Mouse (Mus musculus): ENCODE data around the gene Macrod1. TPM values are rescaled to one million over a fixed set of nuclear protein-coding genes. Genes with fewer than 3 reads are reported as not detected.

The Macrod1 gene
- polyA plus RNA-seq, 1 experiment from 2014 or later, result 3.6 TPM

- Histone ChIP-seq H3K4me3 (ENCODE audit: low read depth, low read length) (no peak overlapping the region), H3K27me3 (ENCODE audit: control insufficient read depth, insufficient read depth, low read length) (peaks cover 6% of the 10 kb centered on the region; the same call in 1 of the 2 replicates), H3K9me3 (ENCODE audit: control insufficient read depth, low read length) (no peaks in the 10 kb centered on the region), H3K4me2 (ENCODE audit: low read depth, low read length, severe bottlenecking) (no peak overlapping the region), H3K36me3 (ENCODE audit: control insufficient read depth, insufficient read depth, low read length) (no peaks in the 10 kb centered on the region), H3K9ac (ENCODE audit: low read length) (peak overlapping the region; percentile 6; the same call in 1 of the 2 replicates), H3K4me1 (replicated peaks; ENCODE audit: control insufficient read depth, insufficient read depth, low read length) (peaks cover 35% of the 10 kb centered on the region), H3K27ac (ENCODE audit: low read depth, low read length) (no peak overlapping the region)
- DNase-seq (ENCODE audit: low spot score) (peak; percentile 94), ATAC-seq (replicated peaks; ENCODE audit: low FRiP score) (peak; percentile 63; the same call in 1 of the 2 replicates)
- 1% methylated on average over 3 of the region's 3 CpGs for WGBS
Measured at GRCm38 (mm10) chr19:7064571-7064970, 8.0 kb downstream of the Macrod1 start.

DNA sequence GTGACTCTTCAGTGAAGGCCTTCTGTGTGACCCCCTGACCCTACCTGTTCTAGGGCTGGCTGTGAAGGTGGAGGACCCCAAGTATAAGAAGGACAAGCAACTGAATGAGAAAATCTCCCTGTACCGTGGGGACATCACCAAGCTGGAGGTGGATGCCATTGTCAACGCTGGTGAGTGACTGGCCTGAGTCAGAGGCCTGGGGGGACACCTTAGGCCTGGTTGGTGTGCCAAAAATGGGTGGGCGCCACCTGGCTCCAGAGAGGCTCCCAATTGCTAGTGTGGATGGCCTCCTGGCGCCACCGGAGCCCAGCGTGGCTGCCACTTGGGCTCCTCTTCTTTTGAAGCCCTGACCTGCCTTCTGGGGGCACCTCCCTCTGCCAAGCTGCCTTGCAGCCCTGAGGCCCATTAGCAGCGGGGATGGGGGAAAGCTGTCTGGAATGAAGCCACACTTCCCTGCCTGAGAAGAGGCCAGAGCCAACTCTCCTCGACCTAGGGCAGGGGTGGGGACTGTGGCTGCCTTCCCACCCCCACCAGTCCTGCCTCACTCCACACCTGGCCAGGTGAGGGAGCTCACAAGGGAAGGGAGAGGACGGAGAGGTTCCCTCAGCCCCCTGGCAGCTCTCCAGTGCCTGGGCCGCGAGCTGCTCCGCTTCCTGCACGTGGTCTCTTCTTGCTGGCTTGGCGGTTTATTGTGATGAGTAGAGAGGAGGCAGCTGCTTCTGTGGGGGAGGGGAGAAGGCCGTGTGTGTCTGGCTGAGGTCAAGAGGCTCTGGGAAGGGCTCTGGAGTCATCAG lies 9.6 kb downstream of the Macrod1 start:
- H3K27ac ChIP-seq (ENCODE audit: low read depth, low read length), result no peak overlapping the region
- H3K4me3 ChIP-seq (ENCODE audit: low read depth, low read length), result no peak overlapping the region
- 40% methylated on average over 15 of the region's 15 CpGs for WGBS
- no peak for ATAC-seq (replicated peaks; ENCODE audit: low FRiP score)
- no peak for DNase-seq (ENCODE audit: low spot score)
- H3K4me1 ChIP-seq (replicated peaks; ENCODE audit: control insufficient read depth, insufficient read depth, low read length), result peaks cover 45% of the 10 kb centered on the region
- 0 out of 2 replicates have a peak overlapping the region, but pooled peaks have one; percentile 23 for H3K9ac ChIP-seq (ENCODE audit: low read length)
- no peaks in the 10 kb centered on the region for H3K9me3 ChIP-seq (ENCODE audit: control insufficient read depth, low read length)
- no peaks in the 10 kb centered on the region for H3K36me3 ChIP-seq (ENCODE audit: control insufficient read depth, insufficient read depth, low read length)
- H3K27me3 ChIP-seq (ENCODE audit: control insufficient read depth, insufficient read depth, low read length), result peaks cover 4% of the 10 kb centered on the region; the same call in 1 of the 2 replicates
- H3K4me2 ChIP-seq (ENCODE audit: low read depth, low read length, severe bottlenecking), result no peak overlapping the region

DNA sequence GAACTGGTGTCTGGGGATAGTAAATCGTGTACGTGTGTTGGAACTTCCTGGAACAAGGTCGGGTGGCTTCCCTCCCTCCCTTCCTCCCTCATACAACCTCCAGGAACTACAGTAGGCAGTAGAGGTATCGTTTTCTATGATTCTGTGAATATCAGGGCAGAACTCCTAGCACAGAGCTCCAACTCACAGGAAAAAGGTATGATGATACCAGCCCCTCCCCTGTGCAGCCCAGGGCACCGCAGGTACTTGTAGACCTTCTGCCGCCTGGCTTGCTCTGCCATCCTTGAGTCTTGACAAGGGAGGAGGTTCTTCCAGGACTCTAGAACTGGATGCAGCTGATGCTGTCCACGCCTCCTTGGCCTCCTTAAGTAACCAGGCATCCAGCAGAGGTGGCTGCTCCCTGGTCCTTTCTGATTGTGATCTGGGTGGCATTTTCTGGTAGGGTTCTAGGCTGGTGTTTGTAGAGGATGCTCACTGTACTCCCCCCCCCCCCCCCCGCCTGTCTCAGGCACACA lies 10.3 kb downstream of the Macrod1 start:
- Histone ChIP-seq H3K27ac (ENCODE audit: low read depth, low read length) (no peak overlapping the region), H3K4me3 (ENCODE audit: low read depth, low read length) (no peak overlapping the region)

GRCm38 (mm10) chr19:7067344-7068050 lies 10.9 kb downstream of the Macrod1 start:
- DNase-seq (ENCODE audit: low spot score) (no peak), ATAC-seq (replicated peaks; ENCODE audit: low FRiP score) (no peak)
- H3K9ac ChIP-seq (ENCODE audit: low read length), result peak overlapping the region; percentile 14; the same call in 1 of the 2 replicates
- H3K36me3 ChIP-seq (ENCODE audit: control insufficient read depth, insufficient read depth, low read length), result no peaks in the 10 kb centered on the region
- H3K4me1 ChIP-seq (replicated peaks; ENCODE audit: control insufficient read depth, insufficient read depth, low read length), result peaks cover 45% of the 10 kb centered on the region
- WGBS, result 57% methylated on average over 20 of the region's 20 CpGs
- H3K9me3 ChIP-seq (ENCODE audit: control insufficient read depth, low read length), result no peaks in the 10 kb centered on the region
- H3K27me3 ChIP-seq (ENCODE audit: control insufficient read depth, insufficient read depth, low read length), result peaks cover 4% of the 10 kb centered on the region; the same call in 1 of the 2 replicates
- H3K27ac ChIP-seq (ENCODE audit: low read depth, low read length), result 0 out of 2 replicates have a peak overlapping the region, but pooled peaks have one; percentile 74
- peak overlapping the region; percentile 33; the same call in 1 of the 2 replicates for H3K4me2 ChIP-seq (ENCODE audit: low read depth, low read length, severe bottlenecking)
- no peak overlapping the region for H3K4me3 ChIP-seq (ENCODE audit: low read depth, low read length)

More for the DNA sequence above, 10.3 kb downstream of the Macrod1 start:
- ATAC-seq (replicated peaks; ENCODE audit: low FRiP score) (no peak), DNase-seq (ENCODE audit: low spot score) (no peak)
- no peak overlapping the region for H3K4me2 ChIP-seq (ENCODE audit: low read depth, low read length, severe bottlenecking)
- H3K36me3 ChIP-seq (ENCODE audit: control insufficient read depth, insufficient read depth, low read length), result no peaks in the 10 kb centered on the region
- no peaks in the 10 kb centered on the region for H3K9me3 ChIP-seq (ENCODE audit: control insufficient read depth, low read length)
- 0 out of 2 replicates have a peak overlapping the region, but pooled peaks have one; percentile 23 for H3K9ac ChIP-seq (ENCODE audit: low read length)
- WGBS, result 44% methylated on average over 7 of the region's 8 CpGs
- H3K27me3 ChIP-seq (ENCODE audit: control insufficient read depth, insufficient read depth, low read length), result peaks cover 4% of the 10 kb centered on the region; the same call in 1 of the 2 replicates
- H3K4me1 ChIP-seq (replicated peaks; ENCODE audit: control insufficient read depth, insufficient read depth, low read length), result peaks cover 45% of the 10 kb centered on the region

GRCm38 (mm10) chr19:7068136-7068535 lies 11.5 kb downstream of the Macrod1 start:
- 3% methylated on average over 14 of the region's 14 CpGs for WGBS
- Histone ChIP-seq H3K4me3 (ENCODE audit: low read depth, low read length) (no peak overlapping the region), H3K36me3 (ENCODE audit: control insufficient read depth, insufficient read depth, low read length) (no peaks in the 10 kb centered on the region), H3K4me1 (replicated peaks; ENCODE audit: control insufficient read depth, insufficient read depth, low read length) (peaks cover 47% of the 10 kb centered on the region), H3K9me3 (ENCODE audit: control insufficient read depth, low read length) (no peaks in the 10 kb centered on the region), H3K27ac (ENCODE audit: low read depth, low read length) (peak overlapping the region; percentile 74; the same call in 1 of the 2 replicates), H3K4me2 (ENCODE audit: low read depth, low read length, severe bottlenecking) (peak overlapping the region; percentile 33), H3K27me3 (ENCODE audit: control insufficient read depth, insufficient read depth, low read length) (peaks cover 4% of the 10 kb centered on the region), H3K9ac (ENCODE audit: low read length) (peak overlapping the region; percentile 14; the same call in 1 of the 2 replicates)
- peak; percentile 89 for DNase-seq (ENCODE audit: low spot score)
- ATAC-seq (replicated peaks; ENCODE audit: low FRiP score), result peak; percentile 53

- Histone ChIP-seq H3K9ac (ENCODE audit: low read length) (no peak overlapping the region; the same call in 1 of the 2 replicates), H3K4me2 (ENCODE audit: low read depth, low read length, severe bottlenecking) (no peak overlapping the region; the same call in 1 of the 2 replicates), H3K4me3 (ENCODE audit: low read depth, low read length) (no peak overlapping the region), H3K27me3 (ENCODE audit: control insufficient read depth, insufficient read depth, low read length) (peaks cover 4% of the 10 kb centered on the region), H3K4me1 (replicated peaks; ENCODE audit: control insufficient read depth, insufficient read depth, low read length) (peaks cover 47% of the 10 kb centered on the region), H3K27ac (ENCODE audit: low read depth, low read length) (peak overlapping the region; percentile 74), H3K9me3 (ENCODE audit: control insufficient read depth, low read length) (no peaks in the 10 kb centered on the region), H3K36me3 (ENCODE audit: control insufficient read depth, insufficient read depth, low read length) (no peaks in the 10 kb centered on the region)
- 33% methylated on average over 11 of the region's 11 CpGs for WGBS
- ATAC-seq (replicated peaks; ENCODE audit: low FRiP score) (peak; percentile 31; the same call in 1 of the 2 replicates), DNase-seq (ENCODE audit: low spot score) (no peak)
Measured at GRCm38 (mm10) chr19:7068661-7069531, 12.3 kb downstream of the Macrod1 start.

DNA sequence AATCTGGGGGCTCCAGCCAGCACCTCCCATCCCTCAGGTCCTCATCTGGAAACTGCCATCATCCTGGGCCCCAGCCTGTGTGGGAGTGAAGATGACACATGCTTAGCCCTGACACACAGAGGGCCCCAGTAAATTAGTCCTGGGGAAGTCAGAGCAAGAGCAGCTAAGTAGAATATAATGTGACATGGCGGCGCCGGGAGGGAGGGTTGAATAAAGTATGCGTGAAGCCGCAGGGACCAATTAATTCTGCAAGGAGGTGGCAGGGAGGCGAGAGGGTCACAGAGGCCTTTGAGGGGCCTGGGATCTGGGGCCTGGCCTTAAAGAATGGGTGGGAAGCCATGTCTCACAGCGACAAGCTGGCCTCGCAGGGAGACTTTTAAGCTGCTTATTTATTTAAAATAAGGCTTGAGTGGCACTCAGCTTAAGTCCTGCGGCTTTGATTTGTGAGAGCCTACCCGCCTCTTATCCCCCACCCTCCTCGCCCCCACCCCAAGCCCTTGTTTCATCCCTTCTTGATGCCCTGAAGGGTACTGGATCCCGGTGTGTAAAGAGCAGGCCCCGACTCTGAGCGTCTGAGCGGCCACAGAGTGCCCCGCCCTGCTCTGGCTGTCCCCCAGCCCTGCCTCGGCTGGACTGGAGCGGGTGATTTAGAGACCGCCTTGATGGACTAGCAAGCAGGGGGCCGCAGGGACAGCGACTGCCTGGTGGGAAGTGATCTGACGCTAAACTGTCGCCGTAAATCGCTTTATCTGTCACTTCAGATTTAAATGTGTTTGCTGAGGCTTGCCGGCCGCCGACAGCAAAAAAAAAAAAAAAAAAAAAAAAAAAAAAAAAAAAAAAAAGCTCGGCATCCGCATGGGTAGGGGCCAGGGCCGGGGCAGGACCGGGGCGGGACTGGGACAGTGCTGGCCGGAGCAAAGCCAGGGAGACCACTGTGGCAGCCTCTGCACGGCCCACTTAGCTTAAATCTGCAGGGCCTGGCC lies 13.5 kb downstream of the Macrod1 start:
- WGBS, result 2% methylated on average over 34 of the region's 35 CpGs
- H3K4me3 ChIP-seq (ENCODE audit: low read depth, low read length), result no peak overlapping the region
- peaks cover 4% of the 10 kb centered on the region for H3K27me3 ChIP-seq (ENCODE audit: control insufficient read depth, insufficient read depth, low read length)

More for the DNA sequence above, 13.5 kb downstream of the Macrod1 start:
- ATAC-seq (replicated peaks; ENCODE audit: low FRiP score), result peak; percentile 62
- no peaks in the 10 kb centered on the region for H3K9me3 ChIP-seq (ENCODE audit: control insufficient read depth, low read length)
- DNase-seq (ENCODE audit: low spot score), result peak; percentile 79
- no peaks in the 10 kb centered on the region for H3K36me3 ChIP-seq (ENCODE audit: control insufficient read depth, insufficient read depth, low read length)
- peak overlapping the region; percentile 51 for H3K9ac ChIP-seq (ENCODE audit: low read length)
- peaks cover 44% of the 10 kb centered on the region for H3K4me1 ChIP-seq (replicated peaks; ENCODE audit: control insufficient read depth, insufficient read depth, low read length)
- peak overlapping the region; percentile 31; the same call in 1 of the 2 replicates for H3K4me2 ChIP-seq (ENCODE audit: low read depth, low read length, severe bottlenecking)
- H3K27ac ChIP-seq (ENCODE audit: low read depth, low read length), result peak overlapping the region; percentile 74
